Mouse (Mus musculus) ovary, adult 18-20 months (tissue): ENCODE data around the gene Cntd1.
"Not testable (repeated sequence)": the region's sequence is repeated elsewhere in the genome, so short reads cannot be mapped to it uniquely, and the experiment has no call there.

Source experiments
- DNase-seq: peaks from one replicate; pipeline ENCODE4 v3.0.0; 2022; ENCODE audit warnings: low spot score, mixed read lengths

Gene Cntd1

GRCm38 (mm10) chr11:101330961-101331360 is 52.1 kb downstream of the Cntd1 start:
- not testable (repeated sequence) for DNase-seq

DNA sequence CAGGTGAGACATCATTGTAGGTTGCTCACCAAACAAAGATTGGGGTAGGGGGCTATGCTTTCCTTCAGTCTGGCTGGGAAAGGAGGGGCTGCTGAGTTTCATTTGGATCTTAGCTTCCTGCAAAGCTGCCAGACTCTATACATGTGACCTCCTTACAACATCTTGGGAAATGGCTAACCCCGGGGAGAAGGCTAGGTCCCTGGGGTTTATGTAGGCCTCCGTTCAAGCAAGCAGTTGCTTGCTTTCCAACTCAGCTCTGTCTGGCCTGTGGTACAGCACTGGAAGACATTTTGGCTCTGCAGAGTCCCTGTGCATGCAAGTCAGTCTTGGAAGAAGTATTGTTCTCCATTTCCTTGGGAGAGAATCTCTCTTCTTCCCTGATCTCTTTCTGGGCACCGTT is 53.7 kb downstream of the Cntd1 start:
- no peak for DNase-seq

DNA sequence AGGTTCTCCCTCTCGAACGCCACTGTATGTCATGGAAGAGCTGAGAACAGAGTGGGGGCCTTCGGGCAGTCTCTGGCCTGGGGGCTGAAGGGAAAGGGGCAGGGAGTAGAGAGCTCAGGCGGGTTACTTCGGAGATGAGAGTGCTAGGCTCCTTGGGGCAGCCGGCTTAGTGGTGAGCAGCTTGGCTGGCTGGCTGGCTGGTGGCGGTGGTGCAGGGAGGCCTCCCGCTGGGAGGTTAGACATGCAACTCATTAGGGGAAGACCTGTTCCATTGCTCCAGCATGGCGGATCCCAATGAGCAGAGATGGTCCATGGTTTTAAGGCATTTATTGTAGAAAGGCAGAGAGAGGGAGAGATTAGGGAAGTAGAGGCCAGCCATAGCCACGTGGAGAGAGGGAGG is 55.2 kb downstream of the Cntd1 start:
- no peak for DNase-seq

DNA sequence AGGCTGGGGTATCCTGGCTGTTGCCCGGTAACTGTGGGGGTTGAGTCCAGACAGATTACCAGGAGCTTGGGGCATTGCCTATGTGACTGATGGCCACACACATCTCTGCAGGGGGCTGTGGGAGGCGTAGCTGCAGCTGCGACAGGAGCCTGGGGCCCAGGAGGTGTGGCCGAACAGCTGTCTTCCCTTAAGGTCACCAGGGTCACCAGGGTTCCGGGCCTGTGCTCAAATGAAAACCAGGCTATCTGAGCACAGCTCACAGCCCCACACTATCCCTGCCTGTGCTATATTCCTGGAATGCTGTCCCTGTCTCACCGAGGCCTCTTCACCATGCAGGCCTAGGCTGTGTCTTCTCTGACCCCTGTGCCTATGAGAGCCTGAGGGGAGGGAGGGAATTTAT is 55.7 kb downstream of the Cntd1 start:
- no peak for DNase-seq

- no peak for DNase-seq
Observed at GRCm38 (mm10) chr11:101335685-101336084, 56.9 kb downstream of the Cntd1 start.

- DNase-seq: no peak
Observed at GRCm38 (mm10) chr11:101338123-101338760, 59.4 kb downstream of the Cntd1 start.
